Mouse (Mus musculus) C2C12 (cell line): Measurements from ENCODE around the gene Oxsr1.

Experiments
- CEBPB ChIP-seq: IDR thresholded peaks from one replicate; pipeline ENCODE4 v1.6.1; 2011; ENCODE audit warnings: low read depth, mild to moderate bottlenecking, control low read depth, moderate library complexity
- CTCF ChIP-seq: IDR thresholded peaks from one replicate; pipeline ENCODE4 v1.5.1; 2011; ENCODE audit not compliant: control insufficient read depth, insufficient read depth, insufficient read length
- FOSL1 ChIP-seq: IDR thresholded peaks from one replicate; pipeline ENCODE4 v1.8.0; 2011; ENCODE audit warnings: mild to moderate bottlenecking, low read length; ENCODE audit not compliant: poor library complexity, insufficient read depth, severe bottlenecking
- MAX ChIP-seq: IDR thresholded peaks from one replicate; pipeline ENCODE4 v1.6.1; 2011; ENCODE audit warnings: mild to moderate bottlenecking, control low read depth
- MYOD1 ChIP-seq: IDR thresholded peaks from one replicate; pipeline ENCODE4 v1.6.1; 2011; ENCODE audit warnings: low read depth; ENCODE audit not compliant: control insufficient read depth, insufficient read length
- MYOG ChIP-seq: IDR thresholded peaks from one replicate; pipeline ENCODE4 v1.6.1; 2011; ENCODE audit not compliant: control insufficient read depth, insufficient read length; ENCODE audit errors: extremely low read depth
- USF1 ChIP-seq: IDR thresholded peaks from one replicate; pipeline ENCODE4 v1.6.1; 2011; ENCODE audit warnings: low read depth, mild to moderate bottlenecking, control low read depth, moderate library complexity

DNA sequence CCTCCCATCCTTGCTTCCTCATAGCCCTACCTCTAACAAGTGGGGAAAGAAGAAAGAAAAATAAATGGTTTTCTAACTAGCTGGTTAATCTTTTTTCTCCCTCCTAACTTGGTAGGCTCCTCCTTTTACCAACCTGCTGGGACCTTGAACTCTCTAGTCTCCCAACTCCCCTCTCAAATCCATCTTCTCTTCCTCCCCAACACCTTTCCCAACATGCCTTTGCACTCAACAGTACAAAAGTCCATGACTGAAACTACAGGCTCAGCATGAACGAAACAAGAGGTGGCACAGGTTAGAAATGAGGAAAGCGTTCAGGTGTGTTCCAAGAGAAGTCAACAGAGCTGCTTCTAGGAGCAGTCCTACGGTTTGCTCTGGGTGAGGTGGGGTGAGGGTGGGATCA is 83.0 kb downstream of the Oxsr1 start:
- TF ChIP-seq CTCF (no peak), MAX (no peak), MYOD1 (no peak), USF1 (no peak), CEBPB (no peak), MYOG (no peak), FOSL1 (no peak)
